Mouse (Mus musculus) adrenal gland, postnatal 0 days (tissue): ENCODE data around the gene Guca2b. TPM values are rescaled to one million over a fixed set of nuclear protein-coding genes. Genes with fewer than 3 reads are reported as not detected.

Experiments
- polyA plus RNA-seq: library from polyadenylated mRNA; unstranded; fragments of >200 nt; fragmentation: Nextera tagmentation; extraction: Ambion mirVana; gene quantifications from 2 replicates; pipeline ENCODE4 v1.2.1, GENCODE M21; 2015

The Guca2b gene
- polyA plus RNA-seq = 0.40 and 4.4 TPM in 2 replicates

DNA sequence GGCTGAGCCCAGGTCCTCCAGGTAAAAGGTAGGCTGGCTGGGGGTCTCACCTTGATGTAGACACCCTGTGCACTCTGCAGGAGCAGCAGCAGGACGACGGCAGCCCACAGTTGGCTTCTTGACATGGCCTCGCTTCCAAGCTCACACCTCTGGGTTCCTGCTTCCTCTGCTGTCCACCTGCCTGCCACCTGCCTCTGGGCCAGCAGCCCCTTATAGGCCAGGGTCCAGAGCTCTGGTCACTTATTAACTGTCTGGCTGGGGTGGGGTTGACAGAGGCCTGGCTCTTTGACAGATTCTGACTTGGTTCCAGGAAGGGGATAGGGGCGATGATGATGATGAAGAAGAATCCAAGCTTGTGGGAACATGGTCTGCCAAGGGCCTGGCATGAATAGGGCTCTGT is at the start of gene Guca2b:
Gene Guca2b, minus strand, starts transcription at position 224 of the 400 bp plus-strand sequence.

DNA sequence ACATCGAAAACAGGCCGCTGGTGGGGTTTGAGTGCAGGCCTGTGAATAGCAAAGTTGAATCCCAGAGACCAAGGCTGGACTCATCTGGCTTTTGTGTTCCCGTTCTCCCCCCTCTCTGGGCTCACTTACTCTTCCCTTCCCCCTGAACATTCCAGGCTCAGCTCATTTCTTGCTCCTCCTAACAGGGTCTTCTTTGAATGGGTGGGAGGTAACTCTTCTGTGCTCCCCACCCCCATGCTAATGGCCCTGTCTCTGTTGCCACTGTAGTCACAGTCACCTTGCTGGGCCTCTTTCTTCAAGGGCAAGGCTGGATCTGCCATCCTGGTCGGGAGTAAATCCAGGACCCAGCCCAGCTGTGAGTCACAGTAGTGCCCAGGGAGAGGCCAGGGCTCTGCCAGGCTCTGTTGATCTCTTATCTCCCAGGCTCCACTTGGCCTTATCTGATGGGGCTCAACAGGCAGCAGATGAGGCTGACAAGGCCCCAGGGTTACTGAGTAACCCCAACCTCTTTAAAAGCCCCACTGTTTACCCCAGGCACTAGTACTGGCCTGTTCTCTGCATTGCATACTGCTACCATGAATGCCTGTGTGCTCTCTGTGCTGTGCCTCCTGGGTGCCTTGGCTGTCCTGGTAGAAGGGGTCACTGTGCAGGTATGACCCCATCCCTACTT is 21.4 kb downstream of the Guca2b start, which contains the start of gene Guca2a:
Gene Guca2a, plus strand, starts transcription at position 529 of the 670 bp plus-strand sequence.

Other genes starting within 250 kb of the Guca2b start
- gene Ccdc30, start 243.4 kb downstream of the Guca2b start, polyA plus RNA-seq = 22.5 and 24.1 TPM in 2 replicates
- 76.2 and 117 TPM in 2 replicates for gene Ppcs, start 236.5 kb downstream of the Guca2b start, polyA plus RNA-seq
- 4.2 and 6.6 TPM in 2 replicates for gene Zmynd12, start 236.1 kb downstream of the Guca2b start, polyA plus RNA-seq
- 1.0 and 4.1 TPM in 2 replicates for gene Rimkla, start 166.3 kb downstream of the Guca2b start, polyA plus RNA-seq
- gene Foxj3, start 122.0 kb downstream of the Guca2b start, polyA plus RNA-seq = 9.8 and 12.8 TPM in 2 replicates
- 4.5 and 5.3 TPM in 2 replicates for gene Frg2f1, start 119.4 kb downstream of the Guca2b start, polyA plus RNA-seq
- gene Guca2a, start 21.2 kb downstream of the Guca2b start, polyA plus RNA-seq = 1.8 and 8.5 TPM in 2 replicates
- gene Hivep3, start 74.8 kb upstream of the Guca2b start, polyA plus RNA-seq = 14.7 and 16.4 TPM in 2 replicates